Mouse (Mus musculus) lung, postnatal 0 days (tissue): ENCODE data around the gene Rab3c.

ENCODE experiments used
- CTCF ChIP-seq: IDR thresholded peaks from 2 replicates; pipeline ENCODE4 v1.5.1; 2016; ENCODE audit warnings: antibody characterized with exemption, mild to moderate bottlenecking
- EP300 ChIP-seq: IDR thresholded peaks from 2 replicates; pipeline ENCODE4 v1.6.1; 2016; ENCODE audit warnings: antibody characterized with exemption, mild to moderate bottlenecking, control low read depth

GRCm38 (mm10) chr13:110145019-110145418, 135.8 kb downstream of the Rab3c start:
- TF ChIP-seq CTCF (no peak), EP300 (no peak)
